Mouse (Mus musculus) E14TG2a.4 (cell line): ENCODE results near the gene Xrn2.

Source experiments
- CTCF ChIP-seq: conservative IDR thresholded peaks from 2 replicates; pipeline ENCODE4 v1.5.1; 2014; ENCODE audit warnings: low read length
- POU5F1 ChIP-seq: IDR thresholded peaks from 2 replicates; pipeline ENCODE4 v1.6.1; 2014; ENCODE audit warnings: low read length, borderline replicate concordance

GRCm38 (mm10) chr2:147119736-147120135 is 106.9 kb downstream of the Xrn2 start:
- TF ChIP-seq CTCF (no peak), POU5F1 (no peak)
